Mouse (Mus musculus): ENCODE data around the gene Hspa1a. TPM values are rescaled to one million over a fixed set of nuclear protein-coding genes. Genes with fewer than 3 reads are reported as not detected.

The Hspa1a gene
- total RNA-seq, 2 experiments from 2014 or later, result 6.8 to 14.1 TPM

GRCm38 (mm10) chr17:34927306-34928019 is 44.5 kb downstream of the Hspa1a start:
- intact Hi-C loops (cut with DNase I), result no loop called here
- H3K27ac ChIP-seq, result no peak overlapping the region
- DNase-seq, result no peak

GRCm38 (mm10) chr17:34924258-34924657 is 47.7 kb downstream of the Hspa1a start:
- DNase-seq, result no peak
- H3K4me3 ChIP-seq, result no peak overlapping the region
- intact Hi-C loops (cut with DNase I), result no loop called here
- no peak overlapping the region for H3K27ac ChIP-seq
- no peak for TF ChIP-seq CTCF (IDR thresholded peaks at IDR 0.05)

More at GRCm38 (mm10) chr17:34927306-34928019, 44.5 kb downstream of the Hspa1a start:
- no peak overlapping the region for H3K4me3 ChIP-seq
- no peak for TF ChIP-seq CTCF (IDR thresholded peaks at IDR 0.05)

GRCm38 (mm10) chr17:34922939-34923338 is 49.0 kb downstream of the Hspa1a start:
- intact Hi-C loops (cut with DNase I), result no loop called here
- Histone ChIP-seq H3K4me3 (no peak overlapping the region), H3K27ac (no peak overlapping the region)
- DNase-seq, result no peak
- peak; percentile 29 for TF ChIP-seq CTCF (IDR thresholded peaks at IDR 0.05)

Other genes with a start within 250 kb of the Hspa1a start
- gene C4b, start 228.3 kb downstream of the Hspa1a start, total RNA-seq (2021), result 1 to 10 TPM; 2.4 to 3.4 TPM
- gene Cyp21a1, start 167.6 kb downstream of the Hspa1a start, total RNA-seq (2021), result not detected
- gene Stk19, start 135.2 kb downstream of the Hspa1a start, total RNA-seq (2021), result 1 to 10 TPM; 7.3 to 7.7 TPM
- gene Dxo, start 135.1 kb downstream of the Hspa1a start, total RNA-seq (2021), result 10 to 100 TPM in 1 of 2 experiments, 1 to 10 TPM in 1; 10.0 to 11.4 TPM
- 10 to 100 TPM; 19.0 to 24.6 TPM for gene Skiv2l, start 121.9 kb downstream of the Hspa1a start, total RNA-seq (2021)
- 10 to 100 TPM in 1 of 2 experiments, 1 to 10 TPM in 1; 9.4 to 10.8 TPM for gene Nelfe, start 121.8 kb downstream of the Hspa1a start, total RNA-seq (2021)
- gene Cfb, start 109.6 kb downstream of the Hspa1a start, total RNA-seq (2021), result 1 to 10 TPM; 1.9 to 2.0 TPM
- gene Zbtb12, start 92.7 kb downstream of the Hspa1a start, total RNA-seq (2021), result 1 to 10 TPM; 5.2 to 8.3 TPM
- not detected for gene Gm20547, start 90.1 kb downstream of the Hspa1a start, total RNA-seq (2021)
- gene C2, start 73.9 kb downstream of the Hspa1a start, total RNA-seq (2021), result 1 to 10 TPM; 1.3 to 3.4 TPM
- 10 to 100 TPM; 28.0 to 29.6 TPM for gene Ehmt2, start 73.7 kb downstream of the Hspa1a start, total RNA-seq (2021)
- gene Slc44a4, start 57.7 kb downstream of the Hspa1a start, total RNA-seq (2021), result not detected
- gene Neu1, start 40.9 kb downstream of the Hspa1a start, total RNA-seq (2021), result 10 to 100 TPM; 10.5 to 12.0 TPM
- 10 to 100 TPM in 1 of 2 experiments, 1 to 10 TPM in 1; 3.9 to 13.0 TPM for gene Hspa1b, start 12.9 kb downstream of the Hspa1a start, total RNA-seq (2021)
- gene Gm20481, start 2.2 kb downstream of the Hspa1a start, total RNA-seq (2021), result not detected
- 10 to 100 TPM; 14.9 to 31.2 TPM for gene Hspa1l, start 547 bp upstream of the Hspa1a start, total RNA-seq (2021)
- 10 to 100 TPM; 15.2 to 17.0 TPM for gene Lsm2, start 9.7 kb upstream of the Hspa1a start, total RNA-seq (2021)
- 10 to 100 TPM; 31.0 to 35.2 TPM for gene Vars, start 28.8 kb upstream of the Hspa1a start, total RNA-seq (2021)
- gene Vwa7, start 44.4 kb upstream of the Hspa1a start, total RNA-seq (2021), result 10 to 100 TPM in 1 of 2 experiments, 1 to 10 TPM in 1; 7.8 to 14.4 TPM
- not detected for gene Sapcd1, start 55.9 kb upstream of the Hspa1a start, total RNA-seq (2021)
- gene Msh5, start 74.6 kb upstream of the Hspa1a start, total RNA-seq (2021), result not detected
- gene Clic1, start 77.8 kb upstream of the Hspa1a start, total RNA-seq (2021), result 10 to 100 TPM in 1 of 2 experiments, 1 to 10 TPM in 1; 7.2 to 11.3 TPM
- gene Ddah2, start 86.9 kb upstream of the Hspa1a start, total RNA-seq (2021), result 1 to 10 TPM; 6.9 to 9.3 TPM
- not detected for gene Ly6g6c, start 93.2 kb upstream of the Hspa1a start, total RNA-seq (2021)
- not detected for gene Mpig6b, start 94.0 kb upstream of the Hspa1a start, total RNA-seq (2021)
- gene Ly6g6e, start 104.7 kb upstream of the Hspa1a start, total RNA-seq (2021), result not detected
- 1 to 10 TPM in 1 of 2 experiments, under 1 TPM in 1; 0.50 to 1.9 TPM for gene Ly6g6d, start 105.9 kb upstream of the Hspa1a start, total RNA-seq (2021)
- not detected for gene Ly6g6f, start 113.5 kb upstream of the Hspa1a start, total RNA-seq (2021)
- 10 to 100 TPM; 74.2 to 99.7 TPM for gene Abhd16a, start 117.1 kb upstream of the Hspa1a start, total RNA-seq (2021)
- not detected for gene Ly6g5c, start 136.1 kb upstream of the Hspa1a start, total RNA-seq (2021)
- gene Ly6g5b, start 143.3 kb upstream of the Hspa1a start, total RNA-seq (2021), result under 1 TPM in 1 of 2 experiments, not detected in 1; 0.36 TPM
- gene Gpank1, start 149.3 kb upstream of the Hspa1a start, total RNA-seq (2021), result 1 to 10 TPM; 8.5 to 8.7 TPM
- gene Csnk2b, start 149.9 kb upstream of the Hspa1a start, total RNA-seq (2021), result 100 to 1,000 TPM; 186 to 187 TPM
- 10 to 100 TPM; 13.6 to 24.6 TPM for gene D17H6S53E, start 154.2 kb upstream of the Hspa1a start, total RNA-seq (2021)
- gene Apom, start 159.9 kb upstream of the Hspa1a start, total RNA-seq (2021), result not detected
- 100 to 1,000 TPM; 233 to 244 TPM for gene Bag6, start 163.0 kb upstream of the Hspa1a start, total RNA-seq (2021)
- 100 to 1,000 TPM in 1 of 2 experiments, 10 to 100 TPM in 1; 98.7 to 120 TPM for gene Prrc2a, start 192.7 kb upstream of the Hspa1a start, total RNA-seq (2021)
- under 1 TPM in 1 of 2 experiments, not detected in 1; 0.75 TPM for gene Aif1, start 203.9 kb upstream of the Hspa1a start, total RNA-seq (2021)
- 1 to 10 TPM in 1 of 2 experiments, under 1 TPM in 1; 0.67 to 1.2 TPM for gene Lst1, start 216.3 kb upstream of the Hspa1a start, total RNA-seq (2021)
- gene Ltb, start 222.3 kb upstream of the Hspa1a start, total RNA-seq (2021), result not detected
- gene Tnf, start 229.9 kb upstream of the Hspa1a start, total RNA-seq (2021), result not detected
- gene Lta, start 233.2 kb upstream of the Hspa1a start, total RNA-seq (2021), result under 1 TPM in 1 of 2 experiments, not detected in 1; 0.41 TPM
- gene Gm16181, start 248.7 kb upstream of the Hspa1a start, total RNA-seq (2021), result not detected

All from gastrocnemius, adult 2 months (tissue).